Mouse (Mus musculus): ENCODE results near the gene Pde4b. TPM values are rescaled to one million over a fixed set of nuclear protein-coding genes. Genes with fewer than 3 reads are reported as not detected.

The Pde4b gene
- polyA plus RNA-seq, 2 experiments from 2014 or later: 57.3 to 59.4 TPM

- no peak for ATAC-seq
Measured at GRCm38 (mm10) chr4:102622977-102623376, 535.6 kb downstream of the Pde4b start.

- no peak for ATAC-seq
Measured at GRCm38 (mm10) chr4:102623789-102624611, 536.7 kb downstream of the Pde4b start.

GRCm38 (mm10) chr4:102624937-102625336, 537.6 kb downstream of the Pde4b start:
- no peak for ATAC-seq

DNA sequence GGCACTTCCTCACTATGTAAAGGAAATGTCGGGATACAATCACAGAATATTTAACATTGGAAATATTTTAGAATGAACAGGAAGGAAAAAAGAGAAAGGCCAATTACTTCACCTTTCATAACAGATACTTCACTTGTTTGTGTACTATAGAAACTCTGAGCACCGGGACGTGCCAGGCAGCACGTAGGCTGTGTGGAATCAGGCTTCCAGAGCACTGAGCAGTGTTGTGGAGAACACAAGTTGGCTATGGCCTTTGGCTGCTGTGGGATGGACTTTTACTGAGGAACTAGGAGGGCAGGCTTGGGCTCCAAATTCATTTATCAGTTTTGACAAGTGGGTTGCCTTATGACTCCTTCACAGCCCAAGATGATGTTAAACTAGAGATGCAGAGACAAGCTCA, 540.5 kb downstream of the Pde4b start:
- no peak for ATAC-seq

DNA sequence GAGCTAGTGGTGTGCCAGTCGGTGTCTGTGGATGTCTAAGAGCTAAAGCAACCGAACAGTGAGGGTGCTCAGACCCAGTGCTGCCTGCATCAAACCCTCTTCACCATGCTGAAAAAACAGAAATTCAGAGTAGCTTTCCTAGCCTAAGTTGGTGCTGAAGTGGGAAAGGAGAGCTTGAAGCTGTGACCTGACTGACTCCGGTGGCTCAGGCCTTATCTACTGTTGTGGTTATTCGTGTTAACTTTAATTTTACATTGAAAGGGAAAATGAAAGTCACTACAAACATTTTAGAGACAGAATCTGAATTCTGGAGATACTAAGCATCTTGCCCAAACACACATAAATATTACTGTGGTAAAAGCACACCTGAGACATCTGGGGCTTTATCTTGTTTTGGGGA, 542.3 kb downstream of the Pde4b start:
- ATAC-seq: peak; percentile 52

- no peak for ATAC-seq
Measured at GRCm38 (mm10) chr4:102630261-102630660, 542.9 kb downstream of the Pde4b start.

GRCm38 (mm10) chr4:102631624-102632023, 544.3 kb downstream of the Pde4b start:
- ATAC-seq: no peak

- ATAC-seq: no peak
Measured at GRCm38 (mm10) chr4:102633241-102633640, 545.9 kb downstream of the Pde4b start.

- ATAC-seq: no peak
Measured at GRCm38 (mm10) chr4:102635258-102635657, 547.9 kb downstream of the Pde4b start.

GRCm38 (mm10) chr4:102635944-102636343, 548.6 kb downstream of the Pde4b start:
- ATAC-seq: no peak

DNA sequence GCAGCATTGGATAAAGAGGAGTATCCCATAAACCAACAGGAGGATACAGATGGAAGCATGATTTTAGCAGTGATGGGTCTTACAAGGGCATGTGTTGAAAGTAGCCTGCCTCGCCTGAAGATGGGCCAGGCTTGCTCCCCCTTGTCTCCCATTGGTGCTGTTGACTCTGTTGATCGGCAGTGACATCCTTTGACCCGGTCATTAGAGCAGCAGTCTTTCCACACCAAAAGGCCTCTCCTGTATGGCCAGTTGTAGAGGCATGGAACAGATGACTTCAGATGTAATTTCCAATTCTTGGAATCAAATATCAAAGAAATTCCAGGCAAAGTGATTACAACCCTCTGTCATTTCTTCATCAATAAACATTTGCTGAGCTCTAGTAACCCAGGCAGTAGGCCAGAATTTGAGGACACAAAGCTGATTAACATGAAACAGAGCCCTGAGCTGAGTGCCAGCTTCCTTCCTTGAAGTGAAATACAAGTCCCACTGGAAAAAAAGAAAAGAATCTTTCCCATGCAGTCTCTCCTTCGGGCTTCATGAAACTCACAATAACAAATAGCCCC, 550.1 kb downstream of the Pde4b start:
- ATAC-seq: no peak

GRCm38 (mm10) chr4:102640942-102641341, 553.6 kb downstream of the Pde4b start:
- ATAC-seq: no peak

- no peak for ATAC-seq
Measured at GRCm38 (mm10) chr4:102644062-102644461, 556.7 kb downstream of the Pde4b start.

DNA sequence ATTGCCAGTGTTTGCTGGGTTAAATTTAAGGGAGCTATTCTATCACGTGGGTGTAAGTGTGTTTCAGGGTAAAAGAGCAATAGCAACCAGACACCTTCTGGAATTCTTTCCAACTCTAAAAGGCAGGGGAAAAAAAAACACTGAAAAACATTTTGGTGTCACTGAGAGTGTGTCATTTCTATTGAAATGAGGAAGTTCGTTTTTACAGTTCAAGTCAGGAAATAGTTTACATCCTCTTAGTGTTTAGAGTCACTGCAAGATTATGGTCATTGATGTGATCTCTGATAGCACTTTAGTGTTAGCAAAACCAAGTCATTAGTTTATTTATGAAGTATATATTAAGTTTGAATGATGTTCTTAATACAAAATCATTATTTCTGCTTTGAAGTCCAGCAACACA, 559.7 kb downstream of the Pde4b start:
- no peak for ATAC-seq

DNA sequence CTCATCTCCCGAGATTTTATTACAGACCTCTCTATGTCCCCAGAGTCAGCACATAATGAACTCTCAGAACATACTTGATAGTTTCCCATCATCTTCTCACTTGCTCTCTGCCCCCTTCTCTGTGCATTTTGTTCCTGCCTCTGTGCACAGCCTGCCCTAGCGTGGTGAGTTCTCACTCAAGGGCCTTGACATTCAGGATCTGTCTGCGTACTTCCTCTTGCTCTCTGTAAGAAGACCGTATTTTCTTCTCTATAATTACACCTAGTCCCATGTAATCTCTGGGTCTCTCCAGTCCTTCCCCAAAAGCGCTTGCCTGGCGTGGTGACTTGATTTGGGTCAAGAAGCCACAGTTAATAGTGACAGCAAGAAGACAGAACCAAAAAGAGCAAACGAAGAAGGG, 568.0 kb downstream of the Pde4b start:
- no peak for ATAC-seq

DNA sequence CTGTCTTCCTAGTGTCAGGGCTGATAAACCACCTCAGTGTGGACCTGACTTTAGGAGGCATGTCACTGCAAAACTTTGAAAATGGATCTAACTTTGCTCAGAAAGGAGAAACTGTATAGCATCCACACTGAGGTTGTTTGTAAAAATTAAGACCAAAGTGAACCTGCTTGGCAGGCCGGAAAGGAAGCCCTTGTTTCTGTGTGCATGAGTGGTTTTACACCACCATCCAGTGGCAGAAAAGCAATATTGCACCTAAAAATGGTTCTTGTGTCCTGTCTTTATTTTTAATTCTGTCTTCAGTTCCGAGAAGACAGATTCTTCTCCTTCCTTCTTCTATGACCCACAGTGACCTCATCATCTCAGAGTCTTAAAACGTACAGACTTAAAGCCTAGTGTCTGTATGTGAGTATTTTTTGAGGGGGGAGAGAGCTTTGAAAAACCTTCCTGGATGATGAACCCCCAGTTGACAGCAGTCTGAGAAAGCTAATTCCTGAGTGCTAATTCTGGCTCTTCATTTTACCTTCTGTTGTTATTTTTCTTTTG, 569.2 kb downstream of the Pde4b start:
- peak; percentile 90 for ATAC-seq

Other genes starting within 250 kb of the Pde4b start
- not detected for gene B020004J07Rik, start 243.5 kb upstream of the Pde4b start, polyA plus RNA-seq (2017; shearing (Covaris generic))
- not detected for gene C130073F10Rik, start 193.8 kb upstream of the Pde4b start, polyA plus RNA-seq (2017; shearing (Covaris generic))
- gene Gm12800, start 178.4 kb upstream of the Pde4b start, polyA plus RNA-seq (2017; shearing (Covaris generic)): not detected
- gene Gm12794, start 147.1 kb upstream of the Pde4b start, polyA plus RNA-seq (2017; shearing (Covaris generic)): not detected
- gene Gm12790, start 106.5 kb upstream of the Pde4b start, polyA plus RNA-seq (2017; shearing (Covaris generic)): not detected
- gene Gm12789, start 100.9 kb upstream of the Pde4b start, polyA plus RNA-seq (2017; shearing (Covaris generic)): not detected

Measured in activated CD4-positive, CD25-positive, alpha-beta regulatory T cell, adult 4 months (primary cell).